Comparison of ENCODE assay signal across 7 mouse cellular contexts in the genomic region with DNA sequence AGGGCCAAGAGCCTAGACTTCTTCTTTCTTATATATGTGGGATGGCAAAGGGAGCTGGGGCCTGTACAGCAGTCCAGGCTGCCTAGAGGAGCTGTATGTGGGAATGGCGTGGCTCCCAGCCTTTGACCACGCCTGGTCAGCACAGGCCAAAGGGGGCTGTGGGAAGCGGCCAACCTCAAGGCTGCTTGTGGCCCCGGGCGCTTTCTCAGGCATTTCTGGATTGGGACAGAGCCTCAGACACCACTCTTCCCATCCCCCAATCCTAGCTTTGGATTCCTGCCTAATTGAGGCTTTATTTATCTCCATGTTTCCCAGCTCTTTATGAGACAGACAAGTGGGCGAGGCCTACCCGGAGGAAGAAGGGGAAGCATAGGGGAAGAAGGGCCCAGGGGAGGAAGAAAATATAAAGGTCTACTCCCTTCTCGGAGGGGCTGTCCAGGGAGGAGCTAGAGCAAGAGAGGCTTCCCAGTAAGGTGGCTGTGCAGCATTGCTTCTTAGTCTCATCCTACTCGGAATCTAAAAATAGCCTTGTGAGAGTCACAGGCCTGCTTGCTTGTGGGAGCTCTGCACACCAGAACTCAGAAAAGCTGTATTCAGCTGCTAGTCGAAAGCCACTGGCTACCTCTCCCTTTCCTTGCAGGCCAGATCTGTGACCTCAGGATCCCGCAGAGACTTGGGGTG. TPM values are rescaled to one million over a fixed set of nuclear protein-coding genes. Genes with fewer than 3 reads are reported as not detected.
A peak's percentile ranks its signal among the peaks of the same experiment; 100 is the strongest.
DNase-seq lines count a peak whose midpoint lies in the region; ATAC-seq and TF ChIP-seq lines count a peak whose summit lies in the region.

No protein-coding gene starts in this region.

- peak overlapping the region; percentile 57 for H3K9ac ChIP-seq in embryonic facial prominence, embryonic 13.5 days
- no peak overlapping the region for H3K9ac ChIP-seq in midbrain, embryonic 15.5 days
- H3K9ac ChIP-seq in stomach, postnatal 0 days (ENCODE audit: low read length), result peak overlapping the region; percentile 18; the same call in 1 of the 2 replicates

- no peaks in the 10 kb centered on the region for H3K9me3 ChIP-seq in embryonic facial prominence, embryonic 13.5 days
- no peaks in the 10 kb centered on the region for H3K9me3 ChIP-seq in limb, embryonic 10.5 days (replicated peaks)
- no peaks in the 10 kb centered on the region for H3K9me3 ChIP-seq in midbrain, embryonic 15.5 days
- no peaks in the 10 kb centered on the region for H3K9me3 ChIP-seq in stomach, postnatal 0 days (ENCODE audit: control insufficient read depth, low read length)

- peaks cover 36% of the 10 kb centered on the region for H3K4me1 ChIP-seq in brown adipose tissue, adult 24 weeks (ENCODE audit: control insufficient read depth, insufficient read depth, insufficient read length, low read length)
- peaks cover 46% of the 10 kb centered on the region for H3K4me1 ChIP-seq in embryonic facial prominence, embryonic 13.5 days
- peaks cover 14% of the 10 kb centered on the region for H3K4me1 ChIP-seq in limb, embryonic 10.5 days
- peaks cover 21% of the 10 kb centered on the region for H3K4me1 ChIP-seq in midbrain, embryonic 15.5 days
- H3K4me1 ChIP-seq in stomach, postnatal 0 days (replicated peaks; ENCODE audit: control insufficient read depth, insufficient read depth), result peaks cover 17% of the 10 kb centered on the region; the same call in 1 of the 2 replicates

- WGBS in embryonic facial prominence, embryonic 13.5 days, result 29% methylated on average over 11 of the region's 11 CpGs
- 65% methylated on average over 11 of the region's 11 CpGs for WGBS in limb, embryonic 10.5 days
- 25% methylated on average over 11 of the region's 11 CpGs for WGBS in midbrain, embryonic 15.5 days
- 12% methylated on average over 11 of the region's 11 CpGs for WGBS in stomach, postnatal 0 days

- H3K27me3 ChIP-seq in embryonic facial prominence, embryonic 13.5 days, result no peaks in the 10 kb centered on the region
- no peaks in the 10 kb centered on the region for H3K27me3 ChIP-seq in limb, embryonic 10.5 days (ENCODE audit: low read depth, poor library complexity, severe bottlenecking)
- no peaks in the 10 kb centered on the region for H3K27me3 ChIP-seq in midbrain, embryonic 15.5 days (replicated peaks)
- no peaks in the 10 kb centered on the region for H3K27me3 ChIP-seq in stomach, postnatal 0 days (ENCODE audit: control insufficient read depth, insufficient read depth, low read length)

- no peak for TF ChIP-seq CTCF in stomach, postnatal 0 days (IDR thresholded peaks at IDR 0.05; ENCODE audit: low read depth)

- H3K36me3 ChIP-seq in embryonic facial prominence, embryonic 13.5 days, result 0 out of 2 replicates have a peak, but pooled peaks cover 13% of the 10 kb centered on the region
- peaks cover 30% of the 10 kb centered on the region for H3K36me3 ChIP-seq in limb, embryonic 10.5 days
- no peaks in the 10 kb centered on the region for H3K36me3 ChIP-seq in midbrain, embryonic 15.5 days (replicated peaks)
- no peaks in the 10 kb centered on the region for H3K36me3 ChIP-seq in stomach, postnatal 0 days (ENCODE audit: control insufficient read depth, insufficient read depth, low read length)

- no peak overlapping the region for H3K4me3 ChIP-seq in brown adipose tissue, adult 24 weeks (ENCODE audit: insufficient read depth, low read depth, low read length)
- no peak overlapping the region for H3K4me3 ChIP-seq in embryonic facial prominence, embryonic 13.5 days
- H3K4me3 ChIP-seq in limb, embryonic 10.5 days, result no peak overlapping the region
- no peak overlapping the region for H3K4me3 ChIP-seq in midbrain, embryonic 15.5 days
- H3K4me3 ChIP-seq in stomach, postnatal 0 days (ENCODE audit: low read depth, low read length), result no peak overlapping the region

- DNase-seq in heart, adult 9 months (ENCODE audit: low spot score in 2 of 2), result peak; percentile 87
- peak; percentile 67 for DNase-seq in kidney, adult 9 months
- DNase-seq in limb, embryonic 10.5 days (ENCODE audit: low spot score), result no peak
- peak; percentile 36 for DNase-seq in stomach, postnatal 0 days (ENCODE audit: low spot score)

- ATAC-seq in embryonic facial prominence, embryonic 13.5 days (ENCODE audit: insufficient number of reproducible peaks, insufficient read depth, low FRiP score, low TSS enrichment, low read depth), result 0 out of 2 replicates have a peak, but pooled peaks have one; percentile 43
- ATAC-seq in midbrain, embryonic 15.5 days (replicated peaks), result peak; percentile 54
- peak; percentile 84 for ATAC-seq in stomach, postnatal 0 days (ENCODE audit: low FRiP score, low TSS enrichment)

- H3K4me2 ChIP-seq in embryonic facial prominence, embryonic 13.5 days, result peak overlapping the region; percentile 43
- H3K4me2 ChIP-seq in midbrain, embryonic 15.5 days, result no peak overlapping the region
- peak overlapping the region; percentile 24; the same call in 1 of the 2 replicates for H3K4me2 ChIP-seq in stomach, postnatal 0 days (replicated peaks; ENCODE audit: low read depth)

- peak overlapping the region; percentile 87 for H3K27ac ChIP-seq in brown adipose tissue, adult 24 weeks (replicated peaks; ENCODE audit: low read depth, low read length)
- H3K27ac ChIP-seq in embryonic facial prominence, embryonic 13.5 days, result peak overlapping the region; percentile 92
- H3K27ac ChIP-seq in limb, embryonic 10.5 days, result peak overlapping the region; percentile 59
- peak overlapping the region; percentile 79 for H3K27ac ChIP-seq in midbrain, embryonic 15.5 days
- H3K27ac ChIP-seq in stomach, postnatal 0 days (replicated peaks), result peak overlapping the region; percentile 93

- peak; percentile 62 for TF ChIP-seq EP300 in stomach, postnatal 0 days (optimal IDR thresholded peaks at IDR 0.05)

RNA-seq across cellular contexts. Expression of a gene that starts 47.0 kb away (rescaled TPM):
- 83.7 and 89.7 TPM in 2 replicates for polyA plus RNA-seq in brown adipose tissue, adult 24 weeks (2012; ENCODE audit: insufficient read depth, insufficient read length, missing spikeins)
- 39.7 and 40.0 TPM in 2 replicates for polyA plus RNA-seq in embryonic facial prominence, embryonic 13.5 days (2015; fragmentation: Nextera tagmentation; extraction: Ambion mirVana)
- polyA plus RNA-seq in limb, embryonic 10.5 days (2016; fragmentation: Nextera tagmentation; extraction: Ambion mirVana), result 52.3 and 62.9 TPM in 2 replicates
- 77.5 and 85.4 TPM in 2 replicates for polyA plus RNA-seq in midbrain, embryonic 15.5 days (2015; fragmentation: Nextera tagmentation; extraction: Ambion mirVana)
- polyA plus RNA-seq in stomach, postnatal 0 days (2015; fragmentation: Nextera tagmentation; extraction: Ambion mirVana), result 51.1 and 56.8 TPM in 2 replicates
